Mouse (Mus musculus) limb, embryonic 10.5 days (tissue): ENCODE measurements around the gene Olfr1246. TPM values are rescaled to one million over a fixed set of nuclear protein-coding genes. Genes with fewer than 3 reads are reported as not detected.
"Not testable (repeated sequence)": the region's sequence is repeated elsewhere in the genome, so short reads cannot be mapped to it uniquely, and the experiment has no call there.

ENCODE experiments used
- DNase-seq: peaks from one replicate; pipeline ENCODE4 v3.0.0-alpha.2; 2017; ENCODE audit warnings: low spot score
- H3K27ac ChIP-seq: fragments of 300-500 bp; sonication (generic); 2 replicates; pipeline ENCODE4 v1.5.1; 2016; ENCODE audit warnings: mild to moderate bottlenecking
- H3K27me3 ChIP-seq: fragments of 300-500 bp; sonication (generic); 2 replicates; pipeline ENCODE4 v1.6.1; 2016; ENCODE audit warnings: low read depth, mild to moderate bottlenecking; ENCODE audit not compliant: poor library complexity, severe bottlenecking
- H3K36me3 ChIP-seq: fragments of 300-500 bp; sonication (generic); 2 replicates; pipeline ENCODE4 v1.6.1; 2016; ENCODE audit warnings: mild to moderate bottlenecking, moderate library complexity
- H3K4me1 ChIP-seq: fragments of 300-500 bp; sonication (generic); 2 replicates; pipeline ENCODE4 v1.6.1; 2016
- H3K4me3 ChIP-seq: fragments of 300-500 bp; sonication (generic); 2 replicates; pipeline ENCODE4 v1.5.1; 2016; ENCODE audit warnings: mild to moderate bottlenecking, moderate library complexity
- H3K9me3 ChIP-seq: fragments of 300-500 bp; sonication (generic); replicated peaks from 2 replicates; pipeline ENCODE4 v1.6.1; 2016; ENCODE audit warnings: mild to moderate bottlenecking
- WGBS: fragments of 180-500 bp; shearing (Covaris S2); methylation state at CpG from one replicate; pipeline ENCODE4 v1.1.7; 2016; 5-methylcytosine and 5-hydroxymethylcytosine counted together
- polyA plus RNA-seq: library from polyadenylated mRNA; unstranded; fragments of >200 nt; fragmentation: Nextera tagmentation; extraction: Ambion mirVana; gene quantifications from 2 replicates; pipeline ENCODE4 v1.2.1, GENCODE M21; 2016

The Olfr1246 gene
- not detected in 2 replicates for polyA plus RNA-seq

GRCm38 (mm10) chr2:89593057-89593456 lies at the start of gene Olfr1246:
Gene Olfr1246 (minus strand): TSS chr2:89593157.
- DNase-seq, result no peak
- no peaks in the 10 kb centered on the region for H3K9me3 ChIP-seq
- H3K4me3 ChIP-seq, result no peak within 1 kb of the TSS
- WGBS, result 83% methylated on average over 2 of the region's 2 CpGs
- no peaks in the 10 kb centered on the region for H3K36me3 ChIP-seq
- H3K4me1 ChIP-seq, result no peaks in the 10 kb centered on the region
- no peak within 1 kb of the TSS for H3K27ac ChIP-seq
- H3K27me3 ChIP-seq, result no peaks in the 10 kb centered on the region

- Histone ChIP-seq H3K27ac (no peak within 1 kb of the TSS), H3K4me1 (no peaks in the 10 kb centered on the region), H3K36me3 (no peaks in the 10 kb centered on the region), H3K27me3 (no peaks in the 10 kb centered on the region), H3K4me3 (no peak within 1 kb of the TSS), H3K9me3 (no peaks in the 10 kb centered on the region)
- 97% methylated on average over 2 of the region's 2 CpGs for WGBS
- DNase-seq, result no peak
Measured at GRCm38 (mm10) chr2:89634883-89635282, 41.9 kb upstream of the Olfr1246 start, which contains the start of gene Olfr1249. Gene Olfr1249 (minus strand): TSS chr2:89634983.

DNA sequence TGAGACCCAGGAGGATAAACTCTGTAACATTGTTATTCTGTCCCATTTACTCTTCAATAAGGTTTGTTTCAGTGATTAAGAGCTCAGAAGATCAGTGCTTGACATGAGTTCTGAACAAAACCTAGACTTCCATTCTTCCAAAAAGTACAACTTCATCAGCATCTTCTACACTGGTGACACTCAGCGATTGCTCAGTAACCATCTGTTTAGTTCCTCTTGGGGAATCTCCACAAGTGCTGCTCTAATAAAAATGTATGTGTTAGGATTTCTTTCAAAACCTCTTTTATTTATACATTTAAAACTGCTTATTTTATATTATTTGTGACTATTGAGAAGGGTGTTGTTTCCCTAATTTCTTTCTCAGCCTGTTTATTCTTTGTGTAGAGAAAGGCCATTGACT lies 25.2 kb upstream of the Olfr1246 start, which contains the start of gene Olfr1248:
Gene Olfr1248 (minus strand): TSS at position 101 of the 400 bp plus-strand sequence.
- not testable (repeated sequence) for H3K27ac ChIP-seq, H3K4me3 ChIP-seq, H3K9me3 ChIP-seq, H3K36me3 ChIP-seq, H3K27me3 ChIP-seq, H3K4me1 ChIP-seq, DNase-seq
- WGBS, result 95% methylated on average over 1 of the region's 1 CpGs

- WGBS, result 92% methylated on average over 2 of the region's 2 CpGs
- no peak within 1 kb of the TSS for H3K4me3 ChIP-seq
- H3K27ac ChIP-seq, result no peak within 1 kb of the TSS
- H3K36me3 ChIP-seq, result no peaks in the 10 kb centered on the region
- no peak for DNase-seq
- H3K9me3 ChIP-seq, result no peaks in the 10 kb centered on the region
- H3K27me3 ChIP-seq, result no peaks in the 10 kb centered on the region
- H3K4me1 ChIP-seq, result no peaks in the 10 kb centered on the region
Measured at GRCm38 (mm10) chr2:89614030-89614429, 21.1 kb upstream of the Olfr1246 start, which contains the start of gene Olfr1247. Gene Olfr1247 (minus strand): TSS chr2:89614130.

DNA sequence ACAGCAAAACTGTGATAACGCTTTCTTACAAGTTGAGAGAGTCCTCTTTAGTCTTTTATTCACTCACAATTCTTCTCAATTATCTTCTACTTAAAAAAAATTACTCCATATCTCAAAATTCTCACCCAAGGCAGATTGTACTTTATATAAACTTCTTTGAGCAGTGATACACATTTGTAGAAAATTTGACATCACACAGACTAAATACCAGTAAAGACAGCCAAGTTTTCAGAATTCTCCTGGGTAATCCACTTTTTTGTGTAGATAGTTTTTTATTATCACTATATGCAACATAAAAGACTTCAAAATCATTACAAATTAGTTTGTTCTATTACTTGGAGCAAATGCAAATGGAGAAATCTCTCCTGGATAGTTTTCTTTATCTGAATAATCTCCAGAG lies 14.6 kb downstream of the Olfr1246 start, which contains the start of gene Olfr1245:
Gene Olfr1245 (minus strand): TSS at position 101 of the 400 bp plus-strand sequence.
- no peak within 1 kb of the TSS for H3K4me3 ChIP-seq
- WGBS, result 90% methylated on average over 1 of the region's 1 CpGs
- H3K27me3 ChIP-seq, result no peaks in the 10 kb centered on the region
- H3K27ac ChIP-seq, result no peak within 1 kb of the TSS
- H3K9me3 ChIP-seq, result no peaks in the 10 kb centered on the region
- no peaks in the 10 kb centered on the region for H3K4me1 ChIP-seq
- H3K36me3 ChIP-seq, result no peaks in the 10 kb centered on the region
- DNase-seq, result no peak

GRCm38 (mm10) chr2:89562706-89563105 lies 30.3 kb downstream of the Olfr1246 start:
- H3K4me1 ChIP-seq, H3K27me3 ChIP-seq, H3K9me3 ChIP-seq, H3K36me3 ChIP-seq, H3K4me3 ChIP-seq, H3K27ac ChIP-seq, DNase-seq: not testable (repeated sequence)
- WGBS, result 65% methylated on average over 2 of the region's 2 CpGs

DNA sequence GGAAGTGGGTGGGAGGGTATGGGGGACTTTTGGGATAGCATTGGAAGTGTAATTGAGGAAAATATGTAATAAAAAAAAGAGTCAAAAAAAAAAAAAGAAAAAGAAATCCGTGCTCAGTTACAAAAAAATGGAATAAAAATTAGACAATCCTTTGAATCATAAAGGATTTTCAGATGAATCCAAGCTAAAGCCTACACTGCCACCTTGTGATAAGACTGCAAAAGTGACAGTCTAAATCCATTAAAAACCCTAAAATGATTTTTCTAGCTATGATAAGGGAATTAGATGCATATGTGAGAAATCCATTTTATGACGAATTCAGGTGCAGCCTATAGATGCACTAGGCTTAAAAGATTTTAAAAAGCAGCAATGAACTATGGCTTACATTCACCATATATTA lies 48.4 kb downstream of the Olfr1246 start:
- no peaks in the 10 kb centered on the region for H3K27me3 ChIP-seq
- no peaks in the 10 kb centered on the region for H3K4me1 ChIP-seq
- DNase-seq, result no peak
- H3K27ac ChIP-seq, result no peak overlapping the region
- WGBS, result 70% methylated on average over 2 of the region's 2 CpGs
- H3K9me3 ChIP-seq, result no peaks in the 10 kb centered on the region
- no peaks in the 10 kb centered on the region for H3K36me3 ChIP-seq
- no peak overlapping the region for H3K4me3 ChIP-seq

- DNase-seq, result no peak
- H3K27me3 ChIP-seq, result no peaks in the 10 kb centered on the region
- 79% methylated on average over 1 of the region's 1 CpGs for WGBS
Measured at GRCm38 (mm10) chr2:89539923-89540322, 53.0 kb downstream of the Olfr1246 start.

More at GRCm38 (mm10) chr2:89539923-89540322, 53.0 kb downstream of the Olfr1246 start:
- Histone ChIP-seq H3K36me3 (no peaks in the 10 kb centered on the region), H3K9me3 (no peaks in the 10 kb centered on the region), H3K4me1 (no peaks in the 10 kb centered on the region), H3K27ac (no peak overlapping the region), H3K4me3 (no peak overlapping the region)

Other genes starting within 250 kb of the Olfr1246 start
- gene Olfr1234, start 228.3 kb downstream of the Olfr1246 start, polyA plus RNA-seq, result not detected in 2 replicates
- gene Olfr1238, start 183.5 kb downstream of the Olfr1246 start, polyA plus RNA-seq, result not detected in 2 replicates
- gene Olfr1239, start 172.8 kb downstream of the Olfr1246 start, polyA plus RNA-seq, result not detected in 2 replicates
- not detected in 2 replicates for gene Olfr1240, start 150.2 kb downstream of the Olfr1246 start, polyA plus RNA-seq
- gene Olfr1241, start 106.0 kb downstream of the Olfr1246 start, polyA plus RNA-seq, result not detected in 2 replicates
- gene Olfr1242, start 94.8 kb downstream of the Olfr1246 start, polyA plus RNA-seq, result not detected in 2 replicates
- not detected in 2 replicates for gene Olfr1243, start 61.7 kb downstream of the Olfr1246 start, polyA plus RNA-seq
- not detected in 2 replicates for gene Olfr1245, start 14.7 kb downstream of the Olfr1246 start, polyA plus RNA-seq
- not detected in 2 replicates for gene Olfr1247, start 21.0 kb upstream of the Olfr1246 start, polyA plus RNA-seq
- not detected in 2 replicates for gene Olfr1248, start 25.1 kb upstream of the Olfr1246 start, polyA plus RNA-seq
- not detected in 2 replicates for gene Olfr1249, start 41.8 kb upstream of the Olfr1246 start, polyA plus RNA-seq
- not detected in 2 replicates for gene Olfr1250, start 68.3 kb upstream of the Olfr1246 start, polyA plus RNA-seq
- not detected in 2 replicates for gene Olfr1251, start 78.8 kb upstream of the Olfr1246 start, polyA plus RNA-seq
- gene Olfr1252, start 131.9 kb upstream of the Olfr1246 start, polyA plus RNA-seq, result not detected in 2 replicates
- gene Olfr1253, start 163.9 kb upstream of the Olfr1246 start, polyA plus RNA-seq, result not detected in 2 replicates
- gene Olfr1254, start 200.5 kb upstream of the Olfr1246 start, polyA plus RNA-seq, result not detected in 2 replicates
- gene Olfr1255, start 218.9 kb upstream of the Olfr1246 start, polyA plus RNA-seq, result not detected in 2 replicates
- not detected in 2 replicates for gene Olfr1256, start 248.4 kb upstream of the Olfr1246 start, polyA plus RNA-seq